Mouse (Mus musculus): ENCODE results near the gene Rec114. TPM values are rescaled to one million over a fixed set of nuclear protein-coding genes. Genes with fewer than 3 reads are reported as not detected.

Gene Rec114
- total and polyA plus RNA-seq, 3 experiments, result 111 to 135 TPM; not detected in 1

DNA sequence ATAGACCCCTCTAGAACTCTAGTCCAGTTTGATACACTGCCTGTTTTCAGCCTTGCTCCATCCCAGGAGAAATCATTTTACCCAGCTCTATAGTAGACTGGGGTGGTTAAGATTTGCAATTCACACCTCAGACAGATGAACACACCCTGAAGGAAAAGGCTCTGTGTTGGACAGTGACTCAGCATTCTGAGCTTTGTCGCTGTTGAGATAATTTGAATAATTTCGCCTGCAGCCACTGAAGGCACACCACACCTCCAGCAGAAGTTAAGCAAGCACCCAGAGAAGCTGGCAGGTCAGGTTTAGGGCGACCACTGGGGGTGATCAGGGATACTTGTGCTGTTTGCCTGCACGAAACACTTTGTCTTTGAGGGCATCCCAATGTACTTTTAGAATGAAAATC lies 4.4 kb upstream of the Rec114 start:
- H3K27me3 ChIP-seq (ENCODE audit: control insufficient read depth in 1 of 2, insufficient read depth in 2 of 2, low read length in 2 of 2), result no peaks in the 10 kb centered on the region
- H3K79me2 ChIP-seq (ENCODE audit: control insufficient read depth, insufficient read depth, low read length, poor library complexity), result no peaks in the 10 kb centered on the region
- H3K9me3 ChIP-seq (replicated peaks; ENCODE audit: insufficient read depth, low read length), result no peaks in the 10 kb centered on the region
- H3K36me3 ChIP-seq (ENCODE audit: control insufficient read depth in 1 of 2, insufficient read depth in 2 of 2, low read length in 2 of 2), result peaks cover 0 to 10% of the 10 kb centered on the region in 2 experiments; a peak in 2 of 4 replicates
- H3K4me3 ChIP-seq (ENCODE audit: control insufficient read depth in 1 of 2, insufficient read depth in 1 of 2, low read depth in 2 of 2, low read length in 2 of 2), result no peak overlapping the region
- TF ChIP-seq GABPA (IDR thresholded peaks at IDR 0.05; ENCODE audit: low read depth, low read length), result peak; percentile 79
- no peak for TF ChIP-seq NRF1 (IDR thresholded peaks at IDR 0.05; ENCODE audit: insufficient read depth, low read depth, low read length, poor library complexity, severe bottlenecking)
- peak; percentile 13 to 32; a peak in 1 of 4 replicates for TF ChIP-seq EP300 (IDR thresholded peaks at IDR 0.05; ENCODE audit: low read depth in 1 of 2, low read length in 2 of 2)
- peak; percentile 80 for DNase-seq (ENCODE audit: low read depth, low spot score)
- H3K9ac ChIP-seq (ENCODE audit: control insufficient read depth, low read depth, low read length, poor library complexity, severe bottlenecking), result no peak overlapping the region
- H3K27ac ChIP-seq (ENCODE audit: control insufficient read depth, low read depth, low read length), result no peak overlapping the region
- peaks cover 6 to 14% of the 10 kb centered on the region in 2 experiments; a peak in 3 of 4 replicates for H3K4me1 ChIP-seq (ENCODE audit: control insufficient read depth in 1 of 2, insufficient read depth in 2 of 2, low read length in 2 of 2)

DNA sequence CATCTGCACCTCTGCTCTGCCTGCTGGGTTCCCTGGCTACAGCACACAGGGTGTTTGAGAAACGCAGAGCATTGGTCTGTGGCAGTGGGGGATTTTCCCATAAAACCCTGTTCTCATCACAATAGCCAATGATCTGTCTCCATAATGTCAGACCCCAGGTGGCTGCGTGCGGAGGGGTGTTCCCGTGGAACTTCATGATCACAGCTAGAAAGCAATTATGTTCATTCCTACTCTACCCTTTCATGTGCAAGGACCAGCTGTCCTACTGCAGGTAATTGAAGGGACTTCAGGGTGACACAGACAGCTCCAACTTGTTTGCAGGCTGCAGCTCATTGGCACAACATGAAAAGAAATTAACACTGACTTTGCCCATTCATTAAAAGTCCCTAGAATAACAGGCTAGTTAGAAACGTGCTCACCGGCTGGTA lies 3.6 kb upstream of the Rec114 start:
- Histone ChIP-seq H3K27ac (ENCODE audit: control insufficient read depth, low read depth, low read length) (no peak overlapping the region), H3K27me3 (ENCODE audit: control insufficient read depth in 1 of 2, insufficient read depth in 2 of 2, low read length in 2 of 2) (no peaks in the 10 kb centered on the region), H3K36me3 (ENCODE audit: control insufficient read depth in 1 of 2, insufficient read depth in 2 of 2, low read length in 2 of 2) (peaks cover 0 to 10% of the 10 kb centered on the region in 2 experiments; a peak in 2 of 4 replicates), H3K4me1 (ENCODE audit: control insufficient read depth in 1 of 2, insufficient read depth in 2 of 2, low read length in 2 of 2) (peaks cover 6 to 14% of the 10 kb centered on the region in 2 experiments; a peak in 3 of 4 replicates), H3K9ac (ENCODE audit: control insufficient read depth, low read depth, low read length, poor library complexity, severe bottlenecking) (no peak overlapping the region), H3K9me3 (replicated peaks; ENCODE audit: insufficient read depth, low read length) (no peaks in the 10 kb centered on the region), H3K4me3 (ENCODE audit: control insufficient read depth in 1 of 2, insufficient read depth in 1 of 2, low read depth in 2 of 2, low read length in 2 of 2) (no peak overlapping the region), H3K79me2 (ENCODE audit: control insufficient read depth, insufficient read depth, low read length, poor library complexity) (no peaks in the 10 kb centered on the region)
- TF ChIP-seq ELF1 (IDR thresholded peaks at IDR 0.05; ENCODE audit: low read depth, low read length), result no peak
- TF ChIP-seq ZNF384 (IDR thresholded peaks at IDR 0.05; ENCODE audit: low read depth, low read length), result no peak
- TF ChIP-seq MXI1 (IDR thresholded peaks at IDR 0.05; ENCODE audit: low read depth, low read length), result no peak
- TF ChIP-seq POLR2AphosphoS2 (IDR thresholded peaks at IDR 0.05; ENCODE audit: low read length), result no peak
- no peak for TF ChIP-seq ZMIZ1 (IDR thresholded peaks at IDR 0.05; ENCODE audit: low read depth, low read length)
- no peak for TF ChIP-seq JUND (IDR thresholded peaks at IDR 0.05; ENCODE audit: low read depth, low read length)
- no peak for TF ChIP-seq NRF1 (IDR thresholded peaks at IDR 0.05; ENCODE audit: insufficient read depth, low read depth, low read length, poor library complexity, severe bottlenecking)
- no peak for TF ChIP-seq CHD2 (IDR thresholded peaks at IDR 0.05; ENCODE audit: low read length)
- no peak for TF ChIP-seq MAX (IDR thresholded peaks at IDR 0.05; ENCODE audit: low read length)
- TF ChIP-seq CTCF (IDR thresholded peaks at IDR 0.05 in 2 of 3, conservative IDR thresholded peaks at IDR 0.05 in 1 of 3; ENCODE audit: control insufficient read depth in 1 of 3, insufficient read depth in 1 of 3, low read depth in 2 of 3, low read length in 3 of 3, poor library complexity in 1 of 3, severe bottlenecking in 1 of 3), result no peak
- TF ChIP-seq ETS1 (IDR thresholded peaks at IDR 0.05; ENCODE audit: low read depth, low read length), result no peak
- TF ChIP-seq MEF2A (IDR thresholded peaks at IDR 0.05; ENCODE audit: extremely low read depth, insufficient replicate concordance, low read depth, low read length, poor library complexity, severe bottlenecking), result no peak
- TF ChIP-seq USF2 (IDR thresholded peaks at IDR 0.05; ENCODE audit: borderline replicate concordance in 1 of 2, insufficient read depth in 1 of 2, low read depth in 1 of 2, low read length in 2 of 2), result no peak
- TF ChIP-seq USF1 (IDR thresholded peaks at IDR 0.05; ENCODE audit: low read depth, low read length), result no peak
- no peak for DNase-seq (ENCODE audit: low read depth, low spot score)

All from MEL (cell line).